Mouse (Mus musculus): Measurements from ENCODE around the gene Pus7. TPM values are rescaled to one million over a fixed set of nuclear protein-coding genes. Genes with fewer than 3 reads are reported as not detected.

The Pus7 gene
- polyA plus RNA-seq, 2 experiments = 27.0 to 28.7 TPM

DNA sequence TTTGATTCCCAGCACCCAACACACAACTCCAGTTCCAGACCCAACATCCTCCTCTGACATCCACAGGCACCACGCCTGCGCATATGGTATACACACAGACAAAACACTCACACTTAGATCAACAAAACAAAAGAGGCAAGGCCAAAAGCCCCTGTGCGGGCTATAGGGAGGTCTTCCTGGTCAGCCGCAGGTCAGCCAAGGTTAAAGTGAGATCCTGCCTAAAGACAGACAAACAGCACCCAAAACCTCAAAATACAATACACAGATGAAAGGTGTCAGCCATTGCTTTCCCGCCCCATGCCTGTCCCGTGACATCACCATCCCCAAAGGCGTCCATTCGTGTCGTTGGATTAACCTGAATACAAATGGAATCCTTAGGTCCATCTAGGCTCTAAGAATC lies 27.9 kb downstream of the Pus7 start:
- no peak for TF ChIP-seq POLR2A (IDR thresholded peaks at IDR 0.05; ENCODE audit: borderline replicate concordance, extremely low read depth, insufficient read depth, insufficient read length)
- Histone ChIP-seq H3K4me1 (ENCODE audit: control insufficient read depth, insufficient read depth, low read length) (no peaks in the 10 kb centered on the region), H3K27me3 (ENCODE audit: control insufficient read depth, insufficient read depth, low read length) (no peaks in the 10 kb centered on the region), H3K9me3 (ENCODE audit: control insufficient read depth, low read length) (no peaks in the 10 kb centered on the region), H3K36me3 (ENCODE audit: control insufficient read depth, insufficient read depth, low read length) (peaks cover 55% of the 10 kb centered on the region), H3K4me3 (replicated peaks; ENCODE audit: low read length) (no peak overlapping the region), H3K9ac (ENCODE audit: low read depth, low read length, severe bottlenecking) (no peak overlapping the region), H3K27ac (replicated peaks; ENCODE audit: low read depth, low read length) (no peak overlapping the region), H3K4me2 (replicated peaks; ENCODE audit: low read depth, low read length, severe bottlenecking) (no peak overlapping the region)
- ATAC-seq (ENCODE audit: low FRiP score, low read depth) = no peak
- DNase-seq (ENCODE audit: low spot score) = no peak
- WGBS = 98% methylated on average over 9 of the region's 9 CpGs

DNA sequence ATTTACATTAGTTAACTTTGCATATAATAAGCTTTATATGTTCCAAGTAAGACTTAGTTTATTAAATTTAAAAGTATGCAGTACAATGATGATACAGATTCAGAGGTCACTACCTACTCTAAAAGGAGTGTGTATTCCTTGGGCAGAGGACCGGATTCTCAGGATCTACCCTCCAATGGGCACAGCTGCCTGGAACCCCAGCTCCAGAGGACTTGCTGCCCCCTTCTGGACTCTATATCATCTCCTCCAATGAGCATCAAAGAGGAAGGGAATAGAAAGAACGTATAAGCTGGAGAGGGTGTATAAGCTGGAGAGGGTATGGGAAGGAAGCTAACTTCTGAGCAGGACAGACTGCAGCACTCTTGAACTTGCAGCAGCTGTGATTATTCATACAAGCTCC lies 33.6 kb downstream of the Pus7 start:
- Histone ChIP-seq H3K9ac (ENCODE audit: low read depth, low read length, severe bottlenecking) (no peak overlapping the region), H3K4me1 (ENCODE audit: control insufficient read depth, insufficient read depth, low read length) (no peaks in the 10 kb centered on the region), H3K27ac (replicated peaks; ENCODE audit: low read depth, low read length) (no peak overlapping the region), H3K27me3 (ENCODE audit: control insufficient read depth, insufficient read depth, low read length) (no peaks in the 10 kb centered on the region), H3K36me3 (ENCODE audit: control insufficient read depth, insufficient read depth, low read length) (peaks cover 52% of the 10 kb centered on the region), H3K4me2 (replicated peaks; ENCODE audit: low read depth, low read length, severe bottlenecking) (no peak overlapping the region), H3K9me3 (ENCODE audit: control insufficient read depth, low read length) (no peaks in the 10 kb centered on the region), H3K4me3 (replicated peaks; ENCODE audit: low read length) (no peak overlapping the region)
- no peak for ATAC-seq (ENCODE audit: low FRiP score, low read depth)
- 73% methylated on average over 2 of the region's 2 CpGs for WGBS
- DNase-seq (ENCODE audit: low spot score) = no peak
- no peak for TF ChIP-seq POLR2A (IDR thresholded peaks at IDR 0.05; ENCODE audit: borderline replicate concordance, extremely low read depth, insufficient read depth, insufficient read length)

DNA sequence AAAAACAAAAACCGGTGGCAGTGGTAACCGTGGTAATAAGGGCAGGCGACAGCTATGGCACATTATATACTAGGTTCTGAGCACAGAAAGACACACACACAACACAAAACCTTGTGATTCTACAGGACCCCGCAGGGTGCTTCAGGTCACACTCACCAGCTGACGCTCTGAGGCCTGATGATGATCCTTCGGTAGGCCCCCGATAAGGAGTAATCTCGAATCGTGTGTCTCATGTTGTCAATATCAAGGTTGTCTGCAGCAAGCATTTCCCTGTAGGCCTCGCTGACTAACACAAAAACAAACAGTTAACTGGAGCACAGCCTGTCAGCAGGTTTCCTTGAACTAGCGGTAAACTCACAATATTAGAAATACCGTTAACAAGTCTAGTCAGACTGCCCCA lies 40.2 kb downstream of the Pus7 start:
- no peaks in the 10 kb centered on the region for H3K4me1 ChIP-seq (ENCODE audit: control insufficient read depth, insufficient read depth, low read length)
- WGBS = 93% methylated on average over 12 of the region's 12 CpGs

DNA sequence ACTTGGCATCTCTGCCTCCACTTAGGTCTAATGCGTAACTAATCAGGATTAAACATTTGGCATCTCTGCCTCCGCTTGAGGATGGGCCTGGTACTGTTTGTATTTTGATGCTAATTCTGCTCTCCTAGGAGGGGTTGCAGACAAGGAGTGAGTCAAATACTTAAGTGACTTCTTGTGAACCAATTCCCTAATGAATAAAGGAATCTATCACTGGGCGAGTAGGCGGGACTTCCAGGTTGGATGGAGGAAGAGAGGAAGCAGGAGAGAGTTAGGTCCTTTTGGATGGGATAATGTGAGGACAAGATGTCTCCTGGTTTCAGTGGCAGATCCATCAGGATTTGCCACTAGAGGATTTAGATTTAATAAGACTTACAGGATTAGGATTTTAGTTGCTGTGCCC lies 46.4 kb downstream of the Pus7 start:
- H3K4me1 ChIP-seq (ENCODE audit: control insufficient read depth, insufficient read depth, low read length) = no peaks in the 10 kb centered on the region
- no peaks in the 10 kb centered on the region for H3K9me3 ChIP-seq (ENCODE audit: control insufficient read depth, low read length)
- no peak for TF ChIP-seq POLR2A (IDR thresholded peaks at IDR 0.05; ENCODE audit: borderline replicate concordance, extremely low read depth, insufficient read depth, insufficient read length)
- H3K9ac ChIP-seq (ENCODE audit: low read depth, low read length, severe bottlenecking) = no peak overlapping the region
- no peak overlapping the region for H3K4me2 ChIP-seq (replicated peaks; ENCODE audit: low read depth, low read length, severe bottlenecking)
- H3K27me3 ChIP-seq (ENCODE audit: control insufficient read depth, insufficient read depth, low read length) = no peaks in the 10 kb centered on the region
- WGBS = 86% methylated on average over 4 of the region's 4 CpGs
- ATAC-seq (ENCODE audit: low FRiP score, low read depth) = no peak
- DNase-seq (ENCODE audit: low spot score) = no peak
- no peak overlapping the region for H3K4me3 ChIP-seq (replicated peaks; ENCODE audit: low read length)
- no peak overlapping the region for H3K27ac ChIP-seq (replicated peaks; ENCODE audit: low read depth, low read length)
- peaks cover 27% of the 10 kb centered on the region for H3K36me3 ChIP-seq (ENCODE audit: control insufficient read depth, insufficient read depth, low read length)

More for the DNA sequence above, 40.2 kb downstream of the Pus7 start:
- DNase-seq (ENCODE audit: low spot score) = no peak
- Histone ChIP-seq H3K27me3 (ENCODE audit: control insufficient read depth, insufficient read depth, low read length) (no peaks in the 10 kb centered on the region), H3K27ac (replicated peaks; ENCODE audit: low read depth, low read length) (no peak overlapping the region), H3K4me2 (replicated peaks; ENCODE audit: low read depth, low read length, severe bottlenecking) (no peak overlapping the region), H3K9me3 (ENCODE audit: control insufficient read depth, low read length) (no peaks in the 10 kb centered on the region), H3K9ac (ENCODE audit: low read depth, low read length, severe bottlenecking) (no peak overlapping the region), H3K4me3 (replicated peaks; ENCODE audit: low read length) (no peak overlapping the region), H3K36me3 (ENCODE audit: control insufficient read depth, insufficient read depth, low read length) (peaks cover 82% of the 10 kb centered on the region)
- ATAC-seq (ENCODE audit: low FRiP score, low read depth) = no peak
- no peak for TF ChIP-seq POLR2A (IDR thresholded peaks at IDR 0.05; ENCODE audit: borderline replicate concordance, extremely low read depth, insufficient read depth, insufficient read length)

DNA sequence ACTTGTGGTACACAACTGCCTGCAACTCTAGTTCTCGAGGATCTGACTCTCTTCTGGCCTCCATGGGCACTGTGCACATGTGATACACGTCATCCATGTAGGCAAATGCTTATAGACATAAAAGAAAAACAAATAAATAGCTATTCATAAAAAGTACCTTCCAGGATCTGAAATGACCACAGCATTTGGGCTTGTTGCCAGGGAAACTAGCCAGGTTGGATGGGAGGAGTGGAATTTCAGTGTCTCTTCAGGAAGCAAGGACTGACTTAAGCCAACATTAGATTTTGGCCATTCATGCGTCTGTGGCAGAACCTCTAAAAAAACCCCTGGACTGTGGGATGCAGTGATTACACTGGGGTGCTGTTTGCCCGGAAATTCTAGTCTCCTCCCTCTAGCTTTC lies 47.1 kb downstream of the Pus7 start:
- Histone ChIP-seq H3K4me1 (ENCODE audit: control insufficient read depth, insufficient read depth, low read length) (no peaks in the 10 kb centered on the region), H3K9ac (ENCODE audit: low read depth, low read length, severe bottlenecking) (no peak overlapping the region), H3K27me3 (ENCODE audit: control insufficient read depth, insufficient read depth, low read length) (no peaks in the 10 kb centered on the region), H3K36me3 (ENCODE audit: control insufficient read depth, insufficient read depth, low read length) (peaks cover 21% of the 10 kb centered on the region), H3K27ac (replicated peaks; ENCODE audit: low read depth, low read length) (no peak overlapping the region), H3K9me3 (ENCODE audit: control insufficient read depth, low read length) (no peaks in the 10 kb centered on the region), H3K4me2 (replicated peaks; ENCODE audit: low read depth, low read length, severe bottlenecking) (no peak overlapping the region), H3K4me3 (replicated peaks; ENCODE audit: low read length) (no peak overlapping the region)
- TF ChIP-seq POLR2A (IDR thresholded peaks at IDR 0.05; ENCODE audit: borderline replicate concordance, extremely low read depth, insufficient read depth, insufficient read length) = no peak
- 77% methylated on average over 4 of the region's 4 CpGs for WGBS
- ATAC-seq (ENCODE audit: low FRiP score, low read depth) (no peak), DNase-seq (ENCODE audit: low spot score) (peak; percentile 34)

DNA sequence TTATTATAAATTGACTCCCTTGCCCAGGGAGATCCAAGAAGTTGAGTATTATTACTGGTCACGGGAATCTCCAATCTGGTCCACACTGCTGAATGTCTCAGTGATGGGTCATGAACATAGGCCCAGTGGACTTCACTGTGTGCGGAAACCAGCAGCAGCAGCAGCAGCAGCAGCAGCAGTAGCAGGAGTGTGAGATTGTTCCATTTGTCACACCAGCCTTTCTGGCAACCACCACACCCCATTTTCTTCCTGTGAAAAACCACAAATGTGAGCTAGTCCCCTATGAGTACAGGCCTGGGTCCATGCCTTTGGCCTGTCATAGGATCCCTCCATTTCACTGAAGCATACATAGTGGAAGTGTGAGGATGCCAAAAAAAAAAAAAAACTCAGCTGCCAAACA lies 61.6 kb downstream of the Pus7 start:
- no peak overlapping the region for H3K27ac ChIP-seq (replicated peaks; ENCODE audit: low read depth, low read length)
- H3K9ac ChIP-seq (ENCODE audit: low read depth, low read length, severe bottlenecking) = no peak overlapping the region
- no peaks in the 10 kb centered on the region for H3K4me1 ChIP-seq (ENCODE audit: control insufficient read depth, insufficient read depth, low read length)
- ATAC-seq (ENCODE audit: low FRiP score, low read depth) = no peak
- no peak for TF ChIP-seq POLR2A (IDR thresholded peaks at IDR 0.05; ENCODE audit: borderline replicate concordance, extremely low read depth, insufficient read depth, insufficient read length)
- H3K4me3 ChIP-seq (replicated peaks; ENCODE audit: low read length) = no peak overlapping the region
- DNase-seq (ENCODE audit: low spot score) = no peak
- H3K9me3 ChIP-seq (ENCODE audit: control insufficient read depth, low read length) = peaks cover 4% of the 10 kb centered on the region; the same call in 1 of the 2 replicates
- 96% methylated on average over 2 of the region's 2 CpGs for WGBS
- H3K27me3 ChIP-seq (ENCODE audit: control insufficient read depth, insufficient read depth, low read length) = no peaks in the 10 kb centered on the region
- no peak overlapping the region for H3K4me2 ChIP-seq (replicated peaks; ENCODE audit: low read depth, low read length, severe bottlenecking)
- no peaks in the 10 kb centered on the region for H3K36me3 ChIP-seq (ENCODE audit: control insufficient read depth, insufficient read depth, low read length)
